Mouse (Mus musculus) bone marrow, adult 2 months (tissue): ENCODE measurements around the gene Pfkfb4.

Source experiments
- CTCF ChIP-seq: fragments of 200-500 bp; IDR thresholded peaks from 2 replicates; pipeline ENCODE4 v1.5.1; 2011; ENCODE audit warnings: low read length, control low read depth; ENCODE audit not compliant: control insufficient read depth, insufficient read depth
- POLR2A ChIP-seq: fragments of 200-500 bp; IDR thresholded peaks from 2 replicates; pipeline ENCODE4 v1.6.1; 2011; ENCODE audit warnings: low read depth, mild to moderate bottlenecking, control low read depth, low read length, borderline replicate concordance; ENCODE audit not compliant: control insufficient read depth

- TF ChIP-seq POLR2A (no peak), CTCF (no peak)
These were observed 1.6 kb upstream of the Pfkfb4 start for GRCm38 (mm10) chr9:108989802-108990461.
